Mouse (Mus musculus): Measurements from ENCODE around the gene Cit.

DNA sequence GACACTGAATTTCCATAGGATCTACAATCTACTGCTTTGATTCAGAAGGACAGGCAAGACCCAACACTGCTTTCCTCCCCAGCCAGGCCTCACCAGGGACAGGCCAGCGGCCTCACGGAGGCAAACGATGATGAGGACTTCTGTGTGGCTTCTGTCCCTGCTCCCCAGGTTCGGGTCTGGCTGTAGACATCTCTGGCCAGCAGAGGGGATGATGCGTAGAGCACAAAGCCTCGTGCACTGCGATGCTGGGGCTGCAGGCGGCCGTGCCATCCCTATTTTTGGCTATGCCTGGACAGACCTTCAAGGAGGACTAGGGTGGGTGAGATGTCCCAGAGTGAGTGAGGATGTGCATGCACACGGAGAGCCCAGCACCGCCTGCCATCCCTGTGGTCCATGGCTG, 169.2 kb downstream of the Cit start:
- TF ChIP-seq CTCF (IDR thresholded peaks at IDR 0.05; ENCODE audit: borderline replicate concordance, insufficient read depth, low read depth, low read length) (no peak), POLR2A (IDR thresholded peaks at IDR 0.05; ENCODE audit: borderline replicate concordance, insufficient read depth, low read length) (no peak)
